Mouse (Mus musculus) cortical plate, adult 2 months (tissue): ENCODE data around the gene Olfr960.

Source experiments
- CTCF ChIP-seq: fragments of 200-500 bp; IDR thresholded peaks from 2 replicates; pipeline ENCODE4 v1.5.1; 2011; ENCODE audit warnings: mild to moderate bottlenecking, control low read depth, low read length; ENCODE audit not compliant: insufficient read depth; ENCODE audit errors: extremely low read depth
- POLR2A ChIP-seq: fragments of 200-500 bp; IDR thresholded peaks from 2 replicates; pipeline ENCODE4 v1.6.1; 2011; ENCODE audit warnings: mild to moderate bottlenecking, low read length, control low read depth; ENCODE audit not compliant: insufficient read depth; ENCODE audit errors: extremely low read depth

- TF ChIP-seq CTCF (no peak), POLR2A (no peak)
Measured at GRCm38 (mm10) chr9:39644785-39645184, 23.6 kb downstream of the Olfr960 start, which contains the start of gene Olfr961.
